Mouse (Mus musculus) neural tube, embryonic 10.5 days (tissue): ENCODE measurements around the gene Pycr2.
"Not testable (repeated sequence)": the region's sequence is repeated elsewhere in the genome, so short reads cannot be mapped to it uniquely, and the experiment has no call there.

Experiments used
- DNase-seq: peaks from one replicate; pipeline ENCODE4 v3.0.0-alpha.2; 2017; ENCODE audit warnings: low spot score; ENCODE audit errors: extremely low spot score

Pycr2 gene

DNA sequence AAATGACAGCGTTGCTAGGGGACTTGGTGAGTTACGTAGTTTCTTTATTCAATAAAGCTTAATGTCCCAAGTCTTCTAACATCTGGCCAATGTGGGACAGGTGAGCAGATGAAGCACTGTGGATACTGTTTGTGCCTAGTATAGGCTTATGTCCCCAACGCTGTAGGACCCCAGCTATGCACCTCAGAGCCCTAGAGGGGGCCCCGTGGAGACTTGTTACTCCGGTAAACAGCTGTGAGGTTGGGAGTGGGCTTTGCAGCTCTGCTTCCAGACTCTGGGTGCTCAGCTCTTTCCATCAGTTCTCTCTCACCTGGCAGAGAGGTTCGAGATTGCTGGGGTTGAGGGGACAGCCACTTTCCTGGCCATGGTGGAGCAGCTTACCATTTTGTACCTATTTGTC, 1.2 kb downstream of the Pycr2 start:
- no peak for DNase-seq

- DNase-seq, result no peak
These were observed 1.8 kb downstream of the Pycr2 start for GRCm38 (mm10) chr1:180905876-180906275.

DNA sequence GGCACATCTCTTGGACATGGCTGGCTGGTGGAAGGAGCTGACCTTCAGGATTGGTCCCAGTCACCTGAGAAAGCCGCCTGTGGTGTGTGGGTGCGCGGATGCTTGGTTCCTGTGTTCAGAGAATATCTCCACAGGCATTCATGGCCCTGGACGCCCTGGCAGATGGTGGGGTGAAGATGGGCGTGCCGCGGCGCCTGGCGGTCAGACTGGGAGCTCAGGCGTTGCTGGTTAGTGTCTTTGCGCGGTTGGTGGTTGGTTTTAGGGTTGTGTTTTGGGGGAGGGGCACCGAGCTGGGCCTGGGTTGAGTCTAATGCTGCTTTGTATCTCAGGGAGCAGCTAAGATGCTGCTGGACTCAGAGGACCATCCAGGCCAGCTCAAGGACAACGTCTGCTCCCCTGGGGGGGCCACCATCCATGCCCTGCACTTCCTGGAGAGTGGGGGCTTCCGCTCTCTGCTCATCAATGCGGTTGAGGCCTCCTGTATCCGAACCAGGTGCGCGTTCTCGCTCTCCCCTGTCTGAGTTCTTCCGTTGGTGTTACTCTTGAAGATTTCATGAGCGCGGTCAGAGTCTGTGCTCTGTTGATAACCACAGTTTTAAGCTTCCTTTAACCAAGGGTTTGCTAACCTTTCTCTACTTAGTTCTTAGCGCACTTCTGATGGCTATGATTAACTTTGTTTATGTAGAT, 2.5 kb downstream of the Pycr2 start:
- DNase-seq, result no peak

DNA sequence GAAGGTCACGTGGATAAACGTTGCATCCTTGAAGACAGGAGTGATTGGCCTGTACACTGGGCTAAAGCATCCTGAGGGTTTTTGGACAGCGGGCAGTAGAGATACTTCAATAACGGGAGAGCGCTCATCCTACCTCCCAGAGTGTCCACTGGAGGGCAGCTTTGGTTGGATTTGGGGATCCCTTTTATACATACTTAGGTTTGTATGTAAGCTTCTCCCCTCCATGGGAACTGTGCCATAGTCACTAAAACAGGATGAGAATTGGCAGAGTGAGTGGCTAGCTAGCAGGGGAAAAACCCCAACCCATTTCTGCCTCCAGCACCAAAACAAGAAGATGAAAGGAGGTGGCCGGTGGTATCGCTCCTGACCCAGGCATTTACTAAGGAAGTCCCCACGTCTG, 7.0 kb downstream of the Pycr2 start:
- no peak for DNase-seq

DNA sequence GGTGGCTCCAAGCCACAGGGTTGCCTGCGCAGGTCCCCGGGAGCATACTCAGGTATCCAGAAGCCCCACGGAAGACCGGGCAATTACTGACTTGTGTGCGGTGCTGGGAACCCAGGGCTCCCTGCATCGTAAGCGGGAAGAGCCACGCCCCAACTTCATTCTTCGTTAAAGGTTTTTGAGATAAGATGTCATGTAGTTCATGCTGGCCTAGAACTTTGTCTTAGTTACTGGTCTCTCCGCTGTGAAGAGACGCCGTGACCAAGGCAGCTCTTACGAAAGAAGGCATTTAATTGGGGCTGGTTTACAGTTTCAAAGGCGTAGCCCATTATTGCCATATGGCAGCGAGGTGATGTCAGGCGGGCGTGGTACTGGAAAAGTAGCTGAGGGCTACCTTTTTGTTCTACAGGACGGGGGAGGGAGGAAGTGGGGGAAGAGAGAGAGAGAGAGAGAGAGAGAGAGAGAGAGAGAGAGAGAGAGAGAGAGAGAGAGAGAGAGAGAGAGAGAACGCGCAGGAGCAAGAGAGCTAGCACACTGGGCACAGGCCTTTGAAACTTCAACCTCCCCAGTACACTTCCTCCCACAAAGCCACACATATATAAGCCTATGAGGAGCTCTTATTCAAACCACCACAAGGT, 7.7 kb downstream of the Pycr2 start:
- no peak for DNase-seq

DNA sequence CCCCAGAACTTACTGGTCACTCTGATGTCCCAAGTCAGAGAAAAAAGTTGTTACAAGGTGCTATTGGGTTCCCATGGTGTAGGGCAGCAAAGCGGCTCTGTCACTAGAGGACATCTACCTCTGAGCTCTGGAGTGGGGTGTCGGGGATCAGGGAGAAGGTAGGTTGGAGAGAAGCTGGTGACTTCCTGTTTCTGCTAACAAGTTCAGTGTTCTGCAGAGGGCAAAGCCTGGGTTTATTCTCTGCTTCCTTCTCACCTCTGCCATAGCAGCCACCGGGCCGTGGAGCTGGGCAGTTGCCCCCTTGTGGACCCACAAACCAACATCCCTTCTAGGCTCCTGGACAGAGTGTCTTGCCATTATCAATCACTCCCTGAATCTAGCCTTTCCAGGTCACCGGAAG, 8.7 kb downstream of the Pycr2 start:
- DNase-seq, result no peak

DNA sequence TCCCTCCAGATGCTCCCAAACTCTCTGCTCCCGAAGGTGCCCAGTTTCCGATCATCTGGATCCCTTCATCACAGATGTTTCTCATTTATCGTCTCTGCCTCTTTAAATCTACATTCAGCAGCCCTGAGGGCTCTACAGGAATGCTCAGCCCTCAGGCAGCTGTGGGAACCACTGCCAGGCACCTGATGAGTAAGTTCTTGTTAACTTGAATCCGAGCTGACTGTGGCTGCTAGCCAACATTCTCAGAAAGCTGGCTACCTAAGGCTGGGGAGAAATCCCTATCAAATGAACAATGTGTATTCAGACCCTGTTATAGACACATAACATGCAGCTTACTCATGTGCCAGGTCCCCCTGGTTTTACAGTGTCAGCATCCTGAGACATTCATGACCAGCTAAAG, 9.7 kb downstream of the Pycr2 start:
- DNase-seq, result no peak

GRCm38 (mm10) chr1:180916425-180916824, 12.3 kb downstream of the Pycr2 start:
- DNase-seq, result no peak

DNA sequence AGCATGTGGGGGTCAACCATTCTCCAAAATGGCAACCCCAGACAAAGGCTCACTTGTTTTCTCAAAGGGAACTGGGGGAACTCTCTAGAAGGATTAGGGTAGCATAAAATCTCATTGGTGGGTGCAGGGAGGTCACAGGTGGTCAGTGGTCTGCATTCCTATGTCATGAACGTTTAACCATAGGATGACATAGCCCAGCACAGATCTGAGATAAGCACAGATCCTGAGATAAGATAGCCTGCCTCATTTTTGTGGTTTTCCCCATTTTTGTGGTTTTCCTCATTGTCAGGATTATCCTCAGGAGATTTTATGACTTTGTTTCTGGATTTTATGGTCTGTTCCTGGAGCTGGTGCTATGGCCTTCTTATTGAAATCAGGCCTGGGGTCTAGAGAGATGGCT, 13.0 kb downstream of the Pycr2 start:
- DNase-seq, result no peak

- DNase-seq, result no peak
These were observed 15.6 kb downstream of the Pycr2 start for GRCm38 (mm10) chr1:180919686-180920085.

- no peak for DNase-seq
These were observed 18.4 kb downstream of the Pycr2 start for GRCm38 (mm10) chr1:180922273-180923048.

GRCm38 (mm10) chr1:180924737-180925136, 20.6 kb downstream of the Pycr2 start:
- DNase-seq, result no peak

DNA sequence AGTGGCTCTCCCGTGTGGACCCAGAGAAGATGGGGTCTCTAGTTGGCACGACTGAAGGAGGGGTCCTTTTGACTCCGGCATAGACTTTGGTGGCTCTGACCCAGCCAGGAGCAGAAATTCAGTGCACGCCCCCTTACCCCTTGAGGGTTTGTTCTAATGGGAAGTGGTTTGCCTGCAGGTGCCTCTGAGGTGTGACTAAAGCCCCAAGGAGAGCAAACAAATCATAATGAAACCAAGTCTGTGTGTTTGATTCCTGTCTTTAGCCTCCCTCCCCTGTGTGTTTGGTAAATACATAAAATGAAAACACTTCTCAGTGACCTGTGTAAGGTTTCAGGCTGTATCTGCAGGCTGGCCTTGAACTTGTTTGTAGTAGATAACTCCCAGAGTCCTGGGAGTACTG, 22.2 kb downstream of the Pycr2 start:
- DNase-seq, result no peak

- DNase-seq, result no peak
These were observed 25.5 kb downstream of the Pycr2 start for GRCm38 (mm10) chr1:180929599-180929998.

GRCm38 (mm10) chr1:180931106-180931505, 27.0 kb downstream of the Pycr2 start:
- no peak for DNase-seq

DNA sequence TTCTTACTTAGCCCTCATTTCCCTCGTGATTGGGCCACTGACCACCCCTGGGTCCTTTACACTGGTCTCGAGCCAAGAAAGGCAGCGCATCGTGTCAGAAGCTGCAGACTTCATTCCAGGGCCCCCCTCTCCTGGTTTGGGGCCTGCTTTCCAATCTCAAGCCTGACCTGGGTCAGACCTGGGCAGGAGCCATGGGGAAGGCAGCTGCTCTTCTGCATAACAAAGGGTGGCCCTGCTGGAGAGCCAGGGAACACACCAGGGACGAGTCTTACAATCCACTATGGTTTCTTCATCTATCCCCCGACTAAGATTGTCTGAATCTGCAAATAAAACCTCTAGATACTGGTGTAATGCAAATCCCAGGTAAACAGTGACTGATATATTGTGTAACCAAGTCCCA, 29.6 kb downstream of the Pycr2 start:
- no peak for DNase-seq

DNA sequence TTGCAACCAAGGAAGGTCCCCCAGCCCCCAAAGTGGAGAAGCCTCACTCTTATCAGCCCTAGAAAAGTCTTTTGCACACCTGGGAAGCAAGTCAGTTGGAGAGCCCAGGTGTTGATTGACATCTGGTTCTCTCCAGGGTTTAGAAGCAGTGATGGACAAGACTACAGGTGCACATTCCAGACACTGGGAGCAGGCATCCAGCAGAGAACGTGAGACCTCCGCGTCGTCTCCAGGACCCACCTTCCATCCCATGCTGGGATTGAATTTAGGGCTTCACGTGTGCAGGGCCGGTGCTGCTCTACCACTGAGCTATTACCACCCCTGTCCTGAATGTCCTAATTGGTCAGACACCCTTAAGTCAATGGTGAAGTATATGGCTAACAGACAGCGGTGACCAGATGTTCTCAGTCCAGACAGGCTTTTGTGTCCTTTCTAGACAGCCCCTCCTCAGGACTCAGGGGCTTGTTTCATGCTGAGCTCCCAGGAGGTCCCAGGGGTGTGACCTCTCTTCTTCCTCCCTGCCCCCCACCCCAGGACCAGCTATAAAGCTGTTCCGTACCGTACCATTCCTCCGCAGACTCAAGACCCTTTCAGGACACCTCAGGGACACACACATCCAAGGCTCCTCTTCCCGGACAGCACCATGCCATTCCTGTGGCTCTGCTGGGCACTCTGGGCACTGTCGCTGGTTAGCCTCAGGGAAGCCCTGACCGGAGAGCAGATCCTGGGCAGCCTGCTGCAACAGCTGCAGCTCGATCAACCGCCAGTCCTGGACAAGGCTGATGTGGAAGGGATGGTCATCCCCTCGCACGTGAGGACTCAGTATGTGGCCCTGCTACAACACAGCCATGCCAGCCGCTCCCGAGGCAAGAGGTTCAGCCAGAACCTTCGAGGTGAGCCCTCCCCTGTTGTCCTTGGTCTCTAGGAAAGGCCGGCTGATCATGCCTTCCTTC, 30.6 kb downstream of the Pycr2 start, which contains the start of gene Lefty1:
TSS of gene Lefty1 (plus strand) at position 556 of the 953 bp plus-strand sequence.
- DNase-seq, result no peak

- DNase-seq, result peak; percentile 46
These were observed 32.7 kb downstream of the Pycr2 start for GRCm38 (mm10) chr1:180936610-180937398.

- not testable (repeated sequence) for DNase-seq
These were observed 33.5 kb downstream of the Pycr2 start for GRCm38 (mm10) chr1:180937631-180938030.

DNA sequence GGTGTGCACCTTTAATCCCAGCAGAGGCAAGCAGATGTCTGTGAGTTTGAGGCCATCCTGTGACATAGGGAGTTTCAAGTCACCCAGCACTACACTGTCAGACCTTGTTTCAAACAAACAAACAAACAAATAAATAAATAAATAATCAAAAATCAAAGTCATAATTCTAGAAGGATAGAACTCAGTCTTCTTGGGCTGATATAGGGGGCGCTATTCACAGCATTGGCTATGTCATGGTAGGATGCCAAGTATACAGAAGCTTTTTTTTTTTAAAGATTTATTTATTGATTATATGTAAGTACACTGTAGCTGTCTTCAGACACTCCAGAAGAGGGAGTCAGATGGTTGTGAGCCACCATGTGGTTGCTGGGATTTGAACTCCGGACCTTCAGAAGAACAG, 34.7 kb downstream of the Pycr2 start:
- DNase-seq, result not testable (repeated sequence)
